Mouse (Mus musculus): ENCODE data around the gene Sumo3.
A peak's percentile ranks its signal among the peaks of the same experiment; 100 is the strongest.

Sumo3 gene

GRCm38 (mm10) chr10:77605908-77606826, at the start of gene Sumo3, which contains the start of gene Gm49325:
TSS of gene Sumo3 (plus strand) at chr10:77606097.
TSS of gene Gm49325 (plus strand) at chr10:77606197.
- peak; percentile 97 to 99 for DNase-seq (ENCODE audit: low spot score in 2 of 2)

GRCm38 (mm10) chr10:77556631-77557030, 49.3 kb upstream of the Sumo3 start:
- DNase-seq (ENCODE audit: low spot score in 2 of 2) = no peak

GRCm38 (mm10) chr10:77557641-77558040, 48.3 kb upstream of the Sumo3 start:
- no peak for DNase-seq (ENCODE audit: low spot score in 2 of 2)

GRCm38 (mm10) chr10:77560090-77560489, 45.8 kb upstream of the Sumo3 start:
- DNase-seq (ENCODE audit: low spot score in 2 of 2) = no peak

GRCm38 (mm10) chr10:77560830-77561229, 45.1 kb upstream of the Sumo3 start:
- no peak for DNase-seq (ENCODE audit: low spot score in 2 of 2)

- DNase-seq (ENCODE audit: low spot score in 2 of 2) = no peak
These were observed 44.4 kb upstream of the Sumo3 start for GRCm38 (mm10) chr10:77561508-77561907.

GRCm38 (mm10) chr10:77565005-77565404, 40.9 kb upstream of the Sumo3 start:
- no peak for DNase-seq (ENCODE audit: low spot score in 2 of 2)

GRCm38 (mm10) chr10:77566651-77567050, 39.2 kb upstream of the Sumo3 start:
- peak; percentile 69 to 90 for DNase-seq (ENCODE audit: low spot score in 2 of 2)

- no peak for DNase-seq (ENCODE audit: low spot score in 2 of 2)
These were observed 36.4 kb upstream of the Sumo3 start for GRCm38 (mm10) chr10:77569481-77569880.

- DNase-seq (ENCODE audit: low spot score in 2 of 2) = no peak
These were observed 35.8 kb upstream of the Sumo3 start for GRCm38 (mm10) chr10:77569973-77570658.

GRCm38 (mm10) chr10:77572225-77572624, 33.7 kb upstream of the Sumo3 start:
- no peak for DNase-seq (ENCODE audit: low spot score in 2 of 2)

GRCm38 (mm10) chr10:77573162-77573561, 32.7 kb upstream of the Sumo3 start:
- DNase-seq (ENCODE audit: low spot score in 2 of 2) = no peak

GRCm38 (mm10) chr10:77580027-77580920, 25.6 kb upstream of the Sumo3 start:
- no peak for DNase-seq (ENCODE audit: low spot score in 2 of 2)

- no peak for DNase-seq (ENCODE audit: low spot score in 2 of 2)
These were observed 24.9 kb upstream of the Sumo3 start for GRCm38 (mm10) chr10:77581023-77581407.

- peak; percentile 95 to 96 for DNase-seq (ENCODE audit: low spot score in 2 of 2)
These were observed 24.3 kb upstream of the Sumo3 start, which contains the start of gene Pttg1ip for GRCm38 (mm10) chr10:77581408-77582284. TSS of gene Pttg1ip (plus strand) at chr10:77581720.

GRCm38 (mm10) chr10:77582285-77582618, 23.6 kb upstream of the Sumo3 start:
- DNase-seq (ENCODE audit: low spot score in 2 of 2) = no peak

- DNase-seq (ENCODE audit: low spot score in 2 of 2) = no peak
These were observed 22.0 kb upstream of the Sumo3 start for GRCm38 (mm10) chr10:77583795-77584422.

- no peak for DNase-seq (ENCODE audit: low spot score in 2 of 2)
These were observed 19.3 kb upstream of the Sumo3 start for GRCm38 (mm10) chr10:77586637-77587036.

- no peak for DNase-seq (ENCODE audit: low spot score in 2 of 2)
These were observed 18.7 kb upstream of the Sumo3 start for GRCm38 (mm10) chr10:77587091-77587775.

- DNase-seq (ENCODE audit: low spot score in 2 of 2) = no peak
These were observed 17.9 kb upstream of the Sumo3 start for GRCm38 (mm10) chr10:77588036-77588435.
